Mouse (Mus musculus): ENCODE measurements around the gene Gtf3c5. TPM values are rescaled to one million over a fixed set of nuclear protein-coding genes. Genes with fewer than 3 reads are reported as not detected.

Gtf3c5 gene
- polyA plus RNA-seq (2017; shearing (Covaris generic)), result 10 to 100 TPM; 11.3 to 17.4 (median 16.2) TPM

DNA sequence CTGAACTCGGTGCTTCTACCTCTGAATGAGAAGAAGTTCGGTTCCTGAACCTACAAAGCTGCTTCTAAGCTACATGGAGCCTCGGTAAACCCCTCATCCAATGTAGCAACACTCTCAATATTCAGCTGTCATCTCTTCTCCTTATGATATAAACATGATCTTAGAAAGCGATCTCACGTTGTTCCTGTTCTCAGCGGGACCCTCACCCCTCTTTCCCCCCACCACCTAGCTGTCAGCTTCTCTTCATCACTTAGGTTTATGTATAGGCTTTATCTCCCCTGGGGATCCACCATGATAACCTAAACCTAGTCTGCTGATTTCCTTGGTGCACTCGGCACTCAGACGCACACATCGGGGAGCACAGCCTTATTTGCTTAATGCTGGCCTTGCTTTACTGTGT, at the start of gene Gtf3c5:
Gene Gtf3c5 (minus strand): TSS at position 101 of the 400 bp plus-strand sequence.
- ATAC-seq, result no peak

DNA sequence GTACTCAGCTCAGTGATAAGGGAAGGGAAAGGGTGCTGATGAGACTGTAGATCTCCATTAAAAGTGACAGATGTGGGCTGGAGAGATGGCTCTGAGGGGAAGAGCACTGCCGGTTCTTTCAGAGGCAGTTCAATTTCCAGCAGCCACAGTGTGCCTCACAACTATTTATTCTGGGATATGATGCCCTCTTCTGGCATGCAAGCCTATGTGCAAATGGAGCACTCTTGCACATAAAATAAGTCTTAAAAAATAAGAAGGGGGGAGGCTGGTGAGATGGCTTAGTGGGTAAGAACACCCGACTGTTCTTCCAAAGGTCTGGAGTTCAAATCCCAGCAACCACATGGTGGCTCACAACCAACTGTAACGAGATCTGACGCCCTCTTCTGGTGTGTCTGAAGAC, 49.6 kb upstream of the Gtf3c5 start:
- no peak for ATAC-seq

GRCm38 (mm10) chr2:28632626-28633025, 49.1 kb upstream of the Gtf3c5 start:
- no peak for ATAC-seq

GRCm38 (mm10) chr2:28629911-28630381, 46.4 kb upstream of the Gtf3c5 start:
- no peak for ATAC-seq

DNA sequence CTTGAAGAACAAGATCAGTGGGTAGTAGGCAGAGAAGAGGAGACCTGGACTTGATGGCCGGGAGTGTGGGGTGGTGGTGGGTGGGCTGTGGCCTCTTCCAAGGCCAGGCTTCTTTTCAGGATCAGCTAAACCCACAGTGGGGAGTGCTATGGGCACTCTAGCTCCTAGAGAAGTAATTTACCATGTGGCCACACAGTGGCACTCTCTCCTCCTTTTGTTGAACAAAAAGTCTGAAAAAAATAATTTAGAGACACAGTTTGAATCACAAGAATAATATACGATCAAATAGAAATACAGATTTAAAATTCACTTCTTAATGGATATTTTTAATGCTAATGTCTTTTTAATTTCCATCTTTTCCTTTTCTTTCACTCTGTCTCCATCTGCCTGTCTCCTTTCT, 44.5 kb upstream of the Gtf3c5 start:
- no peak for ATAC-seq

- no peak for ATAC-seq
These were observed 42.5 kb upstream of the Gtf3c5 start for GRCm38 (mm10) chr2:28626038-28626437.

- ATAC-seq, result no peak
These were observed 41.3 kb upstream of the Gtf3c5 start for GRCm38 (mm10) chr2:28624870-28625269.

DNA sequence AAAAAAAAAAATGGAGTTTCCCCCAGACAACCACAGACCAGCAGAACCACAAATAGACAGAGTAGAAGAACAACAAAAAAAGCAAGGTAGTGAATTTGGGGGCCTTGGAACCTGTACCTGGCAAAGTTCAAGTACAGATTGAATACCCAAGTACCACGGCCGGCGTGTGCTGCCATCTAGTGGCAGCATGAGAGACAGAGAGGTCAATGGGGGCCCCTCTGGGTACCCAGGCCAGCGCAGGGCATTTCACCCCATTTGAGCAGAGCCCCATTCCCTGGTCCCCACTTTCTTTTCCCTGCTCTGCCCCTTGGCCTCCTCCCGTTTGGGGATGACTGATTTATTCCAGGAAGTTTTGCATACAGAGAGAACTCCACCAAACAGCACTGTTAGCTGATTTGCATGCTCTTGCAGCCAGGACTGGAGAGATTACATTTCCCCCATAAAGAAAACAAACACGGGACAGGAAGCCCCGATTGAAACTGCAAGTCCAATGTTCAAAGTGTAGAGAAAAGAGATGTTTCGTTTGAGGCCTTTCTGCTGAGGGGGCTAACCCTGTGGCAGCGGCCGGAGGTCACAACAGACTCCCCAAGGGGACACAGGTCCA, 39.1 kb upstream of the Gtf3c5 start:
- no peak for ATAC-seq

- ATAC-seq, result no peak
These were observed 38.2 kb upstream of the Gtf3c5 start, which contains the start of gene Gfi1b for GRCm38 (mm10) chr2:28621664-28622171. Gene Gfi1b (minus strand): TSS chr2:28621982.

DNA sequence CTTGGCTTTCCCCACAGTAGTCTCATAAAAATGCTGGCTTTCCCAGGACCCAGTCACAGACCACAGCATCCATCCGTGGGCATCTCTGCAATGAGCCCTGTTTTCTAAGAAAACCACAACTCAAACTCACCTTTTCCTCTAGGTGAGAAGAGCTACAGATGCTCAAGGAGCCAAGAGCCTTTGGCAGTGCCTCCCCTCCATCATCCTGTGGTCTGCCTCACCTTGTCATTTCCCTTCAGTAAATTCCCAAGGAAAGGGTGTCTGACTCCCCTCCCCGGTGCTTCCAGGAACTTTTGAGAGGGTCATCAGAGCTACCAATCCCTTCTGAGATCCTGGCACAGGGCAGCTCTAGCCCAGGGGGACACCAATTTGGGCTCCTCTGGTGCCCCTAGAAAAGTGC, 37.6 kb upstream of the Gtf3c5 start:
- no peak for ATAC-seq

DNA sequence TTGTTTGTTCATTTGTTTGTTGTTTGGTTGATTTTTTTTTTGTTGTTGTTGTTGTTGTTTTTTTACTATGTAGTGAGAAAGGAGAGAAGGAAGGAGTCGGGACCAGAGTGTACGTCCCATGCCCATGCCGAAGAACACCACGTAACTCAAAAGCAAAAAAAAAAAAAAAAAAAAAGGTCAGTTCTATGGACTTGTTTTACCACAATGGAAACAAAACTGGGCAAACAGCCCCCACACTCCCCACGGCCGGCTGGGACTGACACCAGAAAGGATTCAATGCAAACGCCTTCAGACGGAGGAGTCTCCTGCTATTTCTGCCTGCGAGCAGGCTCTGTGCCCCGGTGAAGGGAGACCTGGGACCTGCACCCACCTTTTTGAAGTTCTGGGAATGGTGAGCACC, 37.0 kb upstream of the Gtf3c5 start:
- no peak for ATAC-seq

GRCm38 (mm10) chr2:28619369-28619768, 35.8 kb upstream of the Gtf3c5 start:
- ATAC-seq, result no peak

DNA sequence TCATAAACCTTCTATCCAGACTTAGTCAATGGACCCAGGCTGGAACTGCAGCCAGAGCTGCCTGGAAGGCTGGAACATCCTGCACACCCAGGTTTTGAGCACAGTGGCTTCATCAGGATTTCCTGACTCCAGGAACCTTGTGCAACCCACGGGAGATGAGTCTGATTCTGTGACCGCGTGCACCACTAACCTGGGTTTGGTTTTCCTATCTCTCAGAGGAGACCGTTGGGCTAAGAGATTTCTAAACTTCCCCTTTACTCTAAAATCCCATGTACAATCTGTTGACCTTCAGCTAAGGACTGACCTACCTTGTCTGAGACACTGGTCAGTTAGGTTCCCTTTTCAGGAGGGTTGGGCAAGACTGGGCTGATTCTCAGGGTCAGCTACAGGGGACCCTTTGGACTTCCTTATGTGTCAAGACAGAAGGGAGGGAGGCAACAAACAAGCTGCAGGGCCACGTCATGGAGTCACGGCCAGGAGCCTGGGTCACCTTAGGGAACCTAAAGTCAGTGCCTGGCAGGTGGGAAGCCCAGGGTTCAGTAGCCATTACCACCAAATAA, 35.3 kb upstream of the Gtf3c5 start:
- ATAC-seq, result no peak

- ATAC-seq, result no peak
These were observed 34.2 kb upstream of the Gtf3c5 start for GRCm38 (mm10) chr2:28617498-28618486.

DNA sequence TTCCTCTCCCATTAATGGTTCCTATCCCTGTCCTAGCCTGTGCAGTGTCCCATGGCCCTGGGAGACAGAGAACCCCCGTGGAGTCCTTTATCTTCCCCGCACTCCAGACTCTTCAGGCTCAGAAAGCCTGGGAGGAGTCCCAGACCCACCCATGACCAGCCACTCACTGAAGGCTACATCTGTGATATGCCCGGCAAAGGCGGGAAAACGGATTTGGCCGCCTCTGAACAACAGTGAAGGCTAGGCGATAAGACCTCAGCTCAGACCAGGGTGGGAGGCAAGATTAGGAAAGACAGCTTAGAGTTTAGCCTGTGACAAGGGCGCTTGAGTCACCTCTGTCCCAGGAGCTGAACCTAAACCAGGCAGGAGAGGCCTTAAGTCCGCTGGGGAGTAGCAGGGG, 33.3 kb upstream of the Gtf3c5 start:
- no peak for ATAC-seq

DNA sequence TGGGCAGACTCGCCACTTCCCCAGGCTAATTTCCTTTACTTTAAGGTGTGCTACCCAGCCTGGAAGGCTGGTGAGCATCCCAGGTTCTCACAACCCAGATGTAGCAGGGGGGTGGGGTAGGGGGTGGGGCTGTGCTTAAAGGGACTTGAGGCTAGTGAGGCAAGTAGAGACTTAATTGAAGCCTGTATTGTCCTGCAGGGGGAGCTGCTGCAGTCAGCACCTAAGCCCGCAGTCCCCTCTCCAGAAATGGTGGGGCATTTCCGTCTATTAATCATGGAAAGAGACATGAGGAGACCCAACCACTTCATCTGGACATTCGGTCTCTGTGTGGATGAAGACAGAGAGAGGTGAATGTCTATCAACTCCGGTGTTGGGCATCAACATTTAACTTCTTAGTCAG, 32.8 kb upstream of the Gtf3c5 start:
- ATAC-seq, result no peak

DNA sequence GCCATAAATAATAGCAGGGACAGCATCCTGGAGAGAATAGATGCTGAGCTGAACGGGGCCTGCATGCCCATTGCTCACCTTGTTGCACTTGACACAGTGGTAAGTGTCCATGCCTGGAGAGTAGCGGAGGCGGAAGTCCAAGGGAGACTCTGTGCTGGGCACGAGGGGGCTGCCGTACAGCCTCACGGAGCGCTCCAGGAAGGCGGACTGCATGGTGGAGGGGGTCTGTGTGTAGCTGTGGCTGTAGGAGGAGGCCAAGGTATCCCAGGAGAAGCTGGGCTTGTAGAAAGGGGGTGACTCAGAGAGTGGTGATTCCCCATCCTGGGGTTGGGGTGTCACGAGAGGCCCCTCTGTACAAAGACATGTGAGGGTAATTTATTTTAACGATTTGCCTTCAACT, 30.0 kb upstream of the Gtf3c5 start:
- no peak for ATAC-seq

DNA sequence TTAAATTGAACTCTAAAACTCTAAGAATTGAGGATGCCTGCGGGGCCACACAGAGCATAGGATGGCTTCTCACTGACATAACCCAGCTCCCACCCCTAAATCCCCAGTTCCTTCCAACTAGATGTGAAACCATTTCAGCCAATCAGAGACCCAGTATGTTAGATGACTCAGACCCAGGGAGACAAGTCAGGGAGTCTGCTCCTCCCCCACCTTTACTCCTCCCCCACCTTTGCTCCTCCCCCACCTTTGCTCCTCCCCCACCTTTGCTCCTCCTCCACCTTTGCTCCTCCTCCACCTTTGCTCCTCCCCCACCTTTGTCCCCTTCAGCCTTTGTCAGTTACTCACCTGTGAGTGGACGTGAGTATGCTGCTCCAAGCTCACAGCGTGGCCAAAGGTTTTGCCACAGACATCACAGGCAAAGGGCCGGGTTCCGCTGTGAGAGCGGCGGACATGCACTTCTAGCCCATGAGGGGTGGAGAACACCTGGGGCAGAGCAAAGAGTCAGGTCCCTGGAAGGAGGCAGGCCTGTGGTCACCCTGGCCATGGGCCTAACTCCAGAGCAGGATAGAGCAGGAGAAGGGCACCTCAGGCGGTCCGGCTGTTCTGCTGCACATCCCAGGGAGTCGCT, 29.0 kb upstream of the Gtf3c5 start:
- ATAC-seq, result no peak

GRCm38 (mm10) chr2:28611407-28611787, 27.8 kb upstream of the Gtf3c5 start:
- ATAC-seq, result no peak

GRCm38 (mm10) chr2:28610716-28611406, 27.3 kb upstream of the Gtf3c5 start:
- no peak for ATAC-seq

DNA sequence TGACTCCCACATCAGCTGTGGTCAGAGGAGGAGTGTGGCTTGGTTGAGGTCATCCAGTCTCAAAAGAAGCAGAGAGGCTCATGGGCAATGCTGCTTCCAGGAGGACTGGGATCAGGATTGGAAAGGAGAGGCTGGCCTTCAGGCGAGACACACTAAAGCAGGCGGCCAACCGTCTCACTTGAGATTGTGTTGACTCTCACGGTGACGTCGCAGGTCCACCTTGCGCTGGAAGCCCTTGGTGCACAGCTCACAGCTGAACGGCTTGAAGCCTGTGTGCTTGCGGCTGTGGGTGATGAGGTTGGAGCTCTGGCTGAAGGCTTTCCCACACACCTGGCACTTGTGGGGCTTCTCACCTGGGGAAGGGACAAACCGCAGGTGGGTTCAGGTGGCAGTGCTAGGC, 26.3 kb upstream of the Gtf3c5 start:
- ATAC-seq, result no peak

All from inflammation-experienced regulatory T-cells, adult 6 months (primary cell).